Mouse (Mus musculus) gastrocnemius, adult 2 months (tissue): ENCODE data around the gene Cst6. TPM values are rescaled to one million over a fixed set of nuclear protein-coding genes. Genes with fewer than 3 reads are reported as not detected.

Experiments
- DNase-seq: peaks from one replicate; pipeline ENCODE4 v3.0.0; 2022
- H3K27ac ChIP-seq: fragments of 200-600 bp; 2 replicates; pipeline ENCODE4 v1.8.1; 2022; ENCODE audit warnings: mild to moderate bottlenecking
- H3K4me3 ChIP-seq: fragments of 200-600 bp; 2 replicates; pipeline ENCODE4 v1.8.1; 2022; ENCODE audit warnings: mild to moderate bottlenecking, moderate library complexity
- CTCF ChIP-seq: fragments of 200-600 bp; IDR thresholded peaks from 2 replicates; pipeline ENCODE4 v1.8.1; 2022; ENCODE audit warnings: antibody characterized with exemption, mild to moderate bottlenecking, moderate library complexity
- intact Hi-C: fragments of 180-260 bp; cut with DNase I; formaldehyde crosslinking; loops from one replicate; pipeline ENCODE4 v1.15.1; 2025
- total RNA-seq, 2 experiments: library from RNA; stranded (reverse); gene quantifications; 2 replicates each; pipeline ENCODE4 v1.2.3; 2021

The Cst6 gene
- total RNA-seq, 2 experiments from 2014 or later, result 27.5 to 44.2 TPM

DNA sequence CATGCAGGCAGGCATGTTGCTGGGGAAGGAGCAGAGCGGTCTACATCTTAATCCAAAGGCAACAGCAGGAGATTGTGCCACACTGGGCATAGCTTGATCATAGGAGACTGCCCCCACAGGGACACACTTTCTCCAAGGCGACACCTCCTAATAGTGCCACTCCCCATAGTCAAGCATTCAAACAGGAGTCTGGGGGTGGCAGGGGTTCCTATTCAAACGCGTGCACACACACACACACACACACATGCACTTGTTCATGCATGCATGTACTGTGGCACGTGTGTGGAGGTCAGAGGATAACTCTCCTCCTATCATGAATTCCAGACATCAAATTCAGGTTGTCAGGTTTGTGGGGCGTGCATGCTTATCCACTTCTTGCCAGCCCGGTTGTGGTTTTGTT lies 23.4 kb upstream of the Cst6 start:
- Histone ChIP-seq H3K27ac (no peak overlapping the region), H3K4me3 (no peak overlapping the region)
- intact Hi-C loops, result no loop called here
- no peak for DNase-seq
- TF ChIP-seq CTCF, result no peak

DNA sequence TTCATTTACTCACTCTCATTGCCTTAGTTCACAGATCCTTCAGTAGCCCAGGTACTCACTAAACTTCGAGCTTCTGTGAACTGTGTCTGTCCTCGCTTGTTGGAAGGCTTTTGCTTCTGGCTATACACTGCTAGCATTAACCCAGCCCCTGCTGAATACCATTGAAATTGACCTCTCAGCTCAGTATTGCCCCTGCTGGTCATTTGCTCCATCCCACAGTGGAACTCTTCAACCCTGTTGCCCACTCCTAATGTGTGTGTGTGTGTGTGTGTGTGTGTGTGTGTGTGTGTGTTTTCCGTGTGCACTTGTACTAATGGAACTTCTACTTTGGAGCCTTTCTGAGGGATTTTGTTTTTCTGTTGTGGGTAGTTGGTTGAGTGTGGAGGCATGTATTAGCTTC lies 21.6 kb upstream of the Cst6 start:
- no peak overlapping the region for H3K27ac ChIP-seq
- DNase-seq, result no peak
- no peak for TF ChIP-seq CTCF
- intact Hi-C loops, result no loop called here
- no peak overlapping the region for H3K4me3 ChIP-seq

DNA sequence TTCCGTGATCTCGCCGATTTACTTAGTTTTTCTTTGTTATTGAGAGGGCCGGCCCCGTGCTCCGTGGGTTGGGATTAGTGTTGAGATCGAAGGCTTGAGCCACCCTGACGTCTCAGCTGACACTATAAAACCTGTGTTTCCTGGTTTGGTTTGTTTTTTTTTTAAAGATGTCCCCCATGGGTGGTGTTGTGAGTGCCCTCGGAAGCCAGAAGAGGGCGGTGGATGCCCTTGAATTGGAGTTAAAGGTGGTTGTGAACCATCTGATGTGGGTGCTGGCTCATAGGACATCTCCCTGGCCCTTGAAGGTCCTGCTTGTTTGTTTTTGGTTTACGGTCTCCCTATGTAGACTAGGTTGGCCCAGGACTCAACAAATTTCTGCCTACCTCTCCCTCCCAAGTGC lies 18.1 kb upstream of the Cst6 start:
- no peak for DNase-seq
- Histone ChIP-seq H3K4me3 (peak overlapping the region; percentile 80), H3K27ac (peak overlapping the region; percentile 100)
- peak; percentile 17; the same call in 1 of the 2 replicates for TF ChIP-seq CTCF
- intact Hi-C loops, result no loop called here

DNA sequence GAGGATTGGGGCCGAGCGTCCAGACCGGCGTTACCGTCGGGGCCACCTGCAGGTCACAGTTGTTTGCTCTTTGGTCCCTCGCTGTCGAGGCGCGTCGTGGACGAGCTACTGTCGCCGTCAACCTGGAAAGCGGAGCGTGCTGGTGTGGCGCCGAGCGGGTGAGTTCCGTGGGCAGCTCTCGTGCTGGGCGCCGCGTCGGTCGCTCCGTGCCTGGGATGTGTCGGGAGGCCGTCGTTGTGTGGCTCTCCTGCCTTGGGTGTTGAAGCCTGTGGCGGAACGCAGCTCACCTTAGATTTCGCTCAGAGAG lies 17.6 kb upstream of the Cst6 start, which contains the start of gene Banf1:
TSS of gene Banf1 (minus strand) at position 116 of the 307 bp plus-strand sequence.
- intact Hi-C loops, result no loop called here
- TF ChIP-seq CTCF, result no peak
- DNase-seq, result no peak

DNA sequence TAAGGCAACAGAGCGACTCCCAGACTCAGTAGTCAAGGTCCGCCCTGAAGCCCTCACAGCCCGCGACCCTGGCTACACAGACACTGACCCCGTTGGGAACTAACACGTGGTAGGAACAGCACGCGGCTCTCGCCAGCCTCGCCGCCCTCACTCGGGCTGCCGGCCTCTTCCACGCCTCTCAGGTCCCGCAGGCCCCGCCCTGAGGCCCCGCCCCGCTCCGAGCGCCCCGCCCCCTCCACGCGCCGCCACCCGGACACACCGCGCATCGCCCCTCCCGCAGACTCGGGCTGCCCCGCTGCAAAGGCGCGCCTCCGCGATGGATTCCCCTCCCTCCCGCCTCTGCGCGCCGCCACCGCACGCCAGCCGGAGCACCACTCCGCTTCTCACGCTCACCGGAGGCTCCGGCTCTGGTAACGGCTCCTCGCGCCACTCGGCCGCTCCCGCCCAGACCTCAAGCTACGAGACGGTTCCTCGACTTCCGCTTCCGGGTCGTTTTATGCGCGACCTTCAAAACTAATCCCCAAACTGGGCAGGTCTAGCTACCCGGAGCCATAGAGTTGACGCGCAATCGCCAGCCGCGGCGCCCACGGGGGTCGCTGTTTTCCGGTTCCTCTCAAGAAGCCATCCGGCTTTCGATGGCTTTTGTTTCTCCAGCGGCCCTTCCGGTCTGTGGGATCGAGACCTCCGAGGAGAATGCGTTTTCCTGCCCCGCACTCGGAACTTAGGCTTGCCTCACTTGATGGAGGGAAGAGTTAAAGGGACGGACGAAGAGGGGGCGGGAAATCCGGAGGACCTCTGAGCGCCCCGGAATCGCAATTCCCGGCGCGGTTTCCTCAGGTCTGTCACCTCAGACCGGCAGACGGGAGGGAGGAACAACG lies 17.0 kb upstream of the Cst6 start, which contains the start of gene Eif1ad:
TSS of gene Eif1ad (plus strand) at position 567 of the 878 bp plus-strand sequence.
- TF ChIP-seq CTCF, result peak; percentile 50
- peak; percentile 95 for DNase-seq
- peak within 1 kb of the TSS; percentile 100 for H3K27ac ChIP-seq
- intact Hi-C loops, result loop anchor here (1.0 kb wide), 1 partner anchor 22 kb away; the partner anchor contains the start of gene Sart1
- peak within 1 kb of the TSS; percentile 80 for H3K4me3 ChIP-seq

More for the DNA sequence above, 17.6 kb upstream of the Cst6 start, which contains the start of gene Banf1:
- Histone ChIP-seq H3K4me3 (peak within 1 kb of the TSS; percentile 80), H3K27ac (peak within 1 kb of the TSS; percentile 100)

DNA sequence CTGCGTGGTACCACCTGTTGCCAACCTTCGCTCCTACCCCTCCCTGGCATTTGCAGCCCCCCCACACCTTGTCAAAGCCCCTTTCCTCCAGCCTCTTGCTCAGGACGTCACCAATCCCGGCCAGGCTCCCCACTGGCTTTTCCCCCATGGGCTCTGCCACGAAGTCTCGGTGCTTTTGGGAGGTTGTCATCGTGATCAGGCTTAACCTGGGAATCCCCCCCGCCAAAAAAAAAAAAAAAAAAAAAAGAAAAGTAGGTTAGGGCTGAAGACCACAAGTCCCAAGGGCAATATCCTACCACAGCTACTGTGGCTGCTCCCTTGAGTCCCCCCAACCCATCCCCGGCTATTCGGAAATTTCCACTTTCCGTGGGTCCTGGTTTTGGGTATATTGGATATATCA lies 16.4 kb upstream of the Cst6 start:
- no peak for TF ChIP-seq CTCF
- intact Hi-C loops, result loop anchor here (1.0 kb wide), 1 partner anchor 23 kb away; the partner anchor contains the start of gene Sart1
- H3K4me3 ChIP-seq, result peak overlapping the region; percentile 80
- H3K27ac ChIP-seq, result peak overlapping the region; percentile 100
- peak; percentile 22 for DNase-seq

DNA sequence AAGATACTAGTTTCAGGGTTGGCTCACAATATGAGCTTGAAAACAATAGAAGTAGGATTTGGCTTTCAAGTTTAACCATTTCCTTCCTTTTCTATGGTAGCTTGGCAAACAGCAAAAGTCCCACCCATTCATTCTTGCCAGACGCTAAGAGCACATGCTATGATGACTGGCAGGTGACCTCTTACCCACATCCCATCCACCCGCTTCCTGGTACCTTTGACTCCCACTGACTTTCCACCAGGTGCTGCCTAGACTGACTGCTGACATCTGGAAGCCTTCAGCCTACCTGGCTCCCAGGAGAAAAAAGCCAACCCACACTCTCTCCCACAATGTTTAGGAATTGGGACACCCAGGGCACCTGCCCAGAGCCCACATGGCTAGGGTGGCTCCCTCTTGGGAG lies 14.8 kb upstream of the Cst6 start:
- no peak for TF ChIP-seq CTCF
- intact Hi-C loops, result no loop called here
- Histone ChIP-seq H3K27ac (peak overlapping the region; percentile 48), H3K4me3 (no peak overlapping the region)
- DNase-seq, result peak; percentile 2

DNA sequence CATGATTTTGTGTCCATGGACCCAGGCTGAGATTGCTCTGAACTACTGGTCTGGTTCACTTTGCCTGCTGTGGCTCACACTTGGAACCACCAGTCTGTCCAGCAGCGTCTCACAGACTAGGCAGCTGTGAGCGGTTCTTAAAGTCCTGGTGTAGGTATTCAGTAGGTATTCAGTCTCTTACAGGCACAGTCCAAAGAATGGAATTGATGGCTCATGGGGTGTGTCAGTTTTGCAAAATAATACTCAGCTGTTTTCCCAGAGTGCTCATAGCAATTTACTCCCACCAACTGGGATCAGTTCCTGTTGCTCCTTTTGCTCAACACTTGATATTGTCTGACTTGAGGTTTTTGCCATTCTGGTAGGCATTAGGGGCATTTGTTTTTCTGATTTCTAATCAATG lies 12.8 kb upstream of the Cst6 start:
- Histone ChIP-seq H3K4me3 (no peak overlapping the region), H3K27ac (no peak overlapping the region)
- intact Hi-C loops, result no loop called here
- no peak for DNase-seq
- TF ChIP-seq CTCF, result no peak

DNA sequence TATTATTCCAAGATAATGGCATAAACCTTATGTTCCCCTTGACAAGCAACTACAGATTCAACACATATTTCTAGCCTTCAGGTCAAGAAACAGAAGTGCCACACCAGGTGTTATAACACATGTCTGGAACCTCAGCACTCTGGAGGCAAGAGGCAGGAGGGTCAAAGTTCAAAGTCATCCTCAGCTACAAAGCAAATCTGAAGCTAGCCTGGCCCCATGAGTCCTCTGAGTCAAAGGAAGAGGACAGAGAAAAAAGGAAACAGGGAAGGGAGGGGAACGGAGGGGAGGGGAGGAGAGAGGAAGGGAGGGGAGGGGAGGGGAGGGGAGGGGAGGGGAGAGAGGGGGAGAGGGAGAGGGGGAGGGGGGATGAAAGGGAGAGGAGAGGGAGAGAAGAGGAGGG lies 6.7 kb upstream of the Cst6 start:
- Histone ChIP-seq H3K27ac (no peak overlapping the region), H3K4me3 (no peak overlapping the region)
- intact Hi-C loops, result no loop called here
- no peak for DNase-seq
- no peak for TF ChIP-seq CTCF

DNA sequence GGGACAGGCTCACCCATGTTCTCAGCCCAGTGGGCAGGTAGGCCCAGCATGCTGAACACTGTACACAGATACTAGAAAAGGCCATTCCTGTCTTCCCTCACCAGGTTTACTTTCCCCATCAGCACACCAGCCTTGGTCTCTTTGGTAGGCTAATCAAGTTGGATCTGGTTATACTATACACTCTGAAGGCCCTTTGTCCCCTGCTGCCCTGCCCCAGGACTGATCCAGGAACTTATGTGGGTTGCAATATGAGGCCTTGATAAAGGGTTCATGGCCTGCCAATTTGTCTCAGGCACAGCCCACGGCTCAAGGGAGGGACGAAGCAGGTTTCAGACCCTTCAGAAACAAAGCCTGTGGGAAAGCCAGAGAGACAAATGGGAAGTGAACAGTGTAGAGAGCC lies 4.2 kb upstream of the Cst6 start:
- Histone ChIP-seq H3K27ac (no peak overlapping the region), H3K4me3 (no peak overlapping the region)
- no peak for TF ChIP-seq CTCF
- intact Hi-C loops, result no loop called here
- DNase-seq, result no peak

DNA sequence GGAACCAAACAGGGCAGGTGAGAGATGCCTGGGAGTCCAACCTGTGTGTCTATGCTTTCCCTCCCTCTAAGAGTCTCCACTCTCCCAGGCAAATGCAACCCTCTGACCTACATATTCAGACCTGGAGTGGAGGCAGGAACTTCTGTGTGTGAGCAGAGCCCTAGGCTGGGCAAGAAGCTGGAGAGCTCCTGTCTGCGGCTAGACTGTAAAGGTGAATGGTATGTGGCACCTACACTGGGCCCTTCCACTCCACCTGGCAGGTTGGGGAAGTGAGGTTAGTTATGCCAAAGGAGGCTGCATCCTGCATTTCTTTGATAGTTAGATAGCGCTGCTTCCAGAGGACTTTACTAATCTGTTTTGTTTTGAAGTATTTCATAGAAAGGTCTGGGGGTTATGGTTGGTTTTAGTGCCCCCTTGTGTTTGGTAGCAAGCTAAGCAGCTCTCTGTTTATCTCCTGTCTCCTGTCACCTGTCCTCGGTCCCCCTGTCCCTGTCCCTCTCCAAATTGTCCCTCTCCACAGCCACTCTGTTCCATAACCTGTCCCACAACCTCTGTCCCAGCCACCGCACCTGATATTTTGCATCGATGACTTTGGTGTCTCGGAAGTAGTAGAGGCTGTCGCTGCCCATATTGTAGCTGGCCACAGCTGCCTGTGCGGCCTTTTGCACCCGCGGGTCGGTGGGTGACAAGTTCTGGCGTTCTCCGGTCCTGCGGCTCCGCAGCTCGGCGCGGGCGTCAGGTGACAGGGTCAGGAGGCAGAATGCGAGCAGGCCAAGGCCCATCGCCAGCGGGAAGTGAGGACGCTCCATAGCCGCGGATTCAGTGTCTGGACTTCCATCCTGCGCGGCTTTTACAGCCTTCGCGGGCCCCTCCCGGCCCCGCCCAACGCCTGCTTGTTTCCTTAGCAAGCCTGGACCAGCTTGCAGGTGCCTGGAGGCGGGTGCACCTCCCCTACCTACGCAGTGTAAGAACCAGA lies 560 bp downstream of the Cst6 start:
- DNase-seq, result peak; percentile 74

DNA sequence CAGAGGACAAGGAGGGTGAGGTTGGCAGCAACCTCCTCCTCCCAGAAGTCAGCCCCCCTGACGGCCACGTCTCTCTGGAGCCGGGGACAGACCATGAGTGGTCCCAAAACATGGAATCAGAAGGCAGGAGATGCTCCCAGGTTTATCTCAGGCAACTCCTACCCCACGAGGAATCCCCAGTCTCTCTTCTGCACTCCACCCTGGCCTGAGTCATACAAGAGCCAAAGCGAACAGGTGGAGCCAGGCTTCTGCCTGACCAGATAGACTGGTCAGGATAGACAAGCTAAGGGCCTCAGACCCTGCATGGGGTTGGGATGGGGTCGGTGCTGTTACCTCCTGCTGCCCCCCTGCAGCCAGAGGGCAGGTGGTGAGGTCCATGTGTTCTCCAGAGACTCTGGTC lies 1.3 kb downstream of the Cst6 start:
- intact Hi-C loops, result loop anchor here (1.0 kb wide), 1 partner anchor 10 kb away; no protein-coding TSS in a partner anchor
- no peak for TF ChIP-seq CTCF
- DNase-seq, result no peak
- H3K4me3 ChIP-seq, result peak overlapping the region; percentile 76
- no peak overlapping the region for H3K27ac ChIP-seq

More for the DNA sequence above, 560 bp downstream of the Cst6 start:
- intact Hi-C loops, result loop anchor here (1.0 kb wide), 1 partner anchor 11 kb away; no protein-coding TSS in a partner anchor
- H3K27ac ChIP-seq, result peak overlapping the region; percentile 83
- H3K4me3 ChIP-seq, result peak overlapping the region; percentile 76
- peak; percentile 72 for TF ChIP-seq CTCF
